Mouse (Mus musculus): Measurements from ENCODE around the gene Trip10. TPM values are rescaled to one million over a fixed set of nuclear protein-coding genes. Genes with fewer than 3 reads are reported as not detected.

Gene Trip10
- 4.9 TPM for polyA plus RNA-seq (2017; shearing (Covaris generic))

DNA sequence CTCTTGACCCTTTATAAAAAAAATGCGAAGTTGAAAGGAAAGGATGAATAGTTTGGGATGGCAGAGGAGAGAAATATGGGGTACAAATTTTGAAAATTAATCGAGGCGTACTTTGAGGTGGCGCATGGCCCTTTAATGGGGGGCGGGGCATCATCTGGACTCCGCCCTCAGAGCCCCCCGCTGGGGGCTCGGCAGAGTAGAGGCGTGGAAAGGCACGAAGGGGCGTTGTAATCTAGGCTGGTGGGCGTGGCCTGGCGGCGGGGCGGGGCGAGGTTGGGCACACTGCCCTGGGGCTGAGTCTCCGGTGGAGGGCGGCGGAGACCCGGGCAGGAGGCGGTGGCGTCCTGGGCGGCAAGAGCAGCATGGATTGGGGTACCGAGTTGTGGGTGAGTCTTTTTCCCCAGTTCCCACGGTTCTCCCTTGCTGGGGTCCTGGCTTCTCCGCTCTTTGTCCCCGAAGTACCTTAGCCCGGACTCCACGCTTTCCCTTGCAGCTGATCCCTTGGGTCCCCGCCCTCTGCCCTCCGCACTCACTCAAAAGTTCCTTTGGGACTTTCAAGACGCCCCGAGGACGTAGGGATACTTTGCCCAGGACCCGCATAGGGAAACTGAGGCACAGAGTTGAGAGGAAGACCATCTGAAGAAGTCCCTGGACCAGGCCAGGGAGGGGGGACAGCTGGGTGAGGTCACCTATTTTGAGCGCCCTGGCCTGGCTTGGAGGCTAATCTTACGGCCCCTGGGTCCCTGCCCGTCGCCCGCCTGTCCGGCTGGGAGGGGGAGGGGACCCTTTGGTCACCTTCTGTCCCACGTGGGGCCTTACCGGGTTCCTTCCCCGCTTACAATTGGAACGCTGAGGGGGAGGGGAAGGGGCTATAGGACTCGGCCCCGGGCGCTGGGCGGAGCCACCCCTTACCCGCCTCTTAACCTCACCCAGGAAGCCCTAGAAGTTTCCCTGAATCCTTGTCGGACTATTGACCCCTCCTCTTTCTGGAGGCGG lies at the start of gene Trip10:
Trip10 (plus strand) TSS at position 270 of the 996 bp plus-strand sequence.

DNA sequence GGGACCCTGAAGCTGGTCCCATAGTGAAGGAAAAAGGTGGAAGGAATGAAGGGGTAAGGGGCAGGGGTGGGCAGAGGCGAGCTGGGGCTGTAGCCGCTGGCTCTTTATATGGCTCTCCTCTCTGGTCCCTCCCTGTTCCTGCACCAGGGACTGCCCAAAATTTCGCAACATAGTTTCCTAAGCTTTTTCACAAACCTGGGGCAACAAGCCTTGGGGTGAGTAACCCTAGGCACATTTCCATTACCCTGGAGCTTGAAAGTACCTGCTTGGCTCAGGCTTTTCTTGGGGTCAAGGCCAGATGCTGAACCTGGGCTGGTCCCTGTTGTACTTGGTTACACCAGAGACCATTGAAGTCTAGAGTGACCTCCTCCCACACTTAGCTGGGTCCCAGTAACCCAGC lies 21.2 kb upstream of the Trip10 start, which contains the start of gene C3:
C3 (minus strand) TSS at position 123 of the 400 bp plus-strand sequence.

GRCm38 (mm10) chr17:57248201-57248699 lies 1.0 kb upstream of the Trip10 start, which contains the start of gene Gpr108:
TSS of gene Gpr108 (minus strand) at chr17:57248446.

GRCm38 (mm10) chr17:57278943-57279590 lies 29.8 kb downstream of the Trip10 start, which contains the start of gene Vav1:
TSS of gene Vav1 (plus strand) at chr17:57279100.

Other genes starting within 250 kb of the Trip10 start
- 1.6 TPM for gene Pspn, start 249.4 kb upstream of the Trip10 start, polyA plus RNA-seq (2017; shearing (Covaris generic))
- gene Gtf2f1, start 238.2 kb upstream of the Trip10 start, polyA plus RNA-seq (2017; shearing (Covaris generic)): 90.6 TPM
- 0.61 TPM for gene Gm17949, start 238.0 kb upstream of the Trip10 start, polyA plus RNA-seq (2017; shearing (Covaris generic))
- gene Khsrp, start 217.9 kb upstream of the Trip10 start, polyA plus RNA-seq (2017; shearing (Covaris generic)): 56.0 TPM
- not detected for gene Slc25a41, start 207.8 kb upstream of the Trip10 start, polyA plus RNA-seq (2017; shearing (Covaris generic))
- gene Crb3, start 190.3 kb upstream of the Trip10 start, polyA plus RNA-seq (2017; shearing (Covaris generic)): 1.1 TPM
- gene Slc25a23, start 189.6 kb upstream of the Trip10 start, polyA plus RNA-seq (2017; shearing (Covaris generic)): 7.9 TPM
- gene Dennd1c, start 170.9 kb upstream of the Trip10 start, polyA plus RNA-seq (2017; shearing (Covaris generic)): 288 TPM
- gene Tubb4a, start 161.7 kb upstream of the Trip10 start, polyA plus RNA-seq (2017; shearing (Covaris generic)): 1.8 TPM
- gene Tnfsf9, start 144.1 kb upstream of the Trip10 start, polyA plus RNA-seq (2017; shearing (Covaris generic)): 4.1 TPM
- 0.72 TPM for gene Cd70, start 99.7 kb upstream of the Trip10 start, polyA plus RNA-seq (2017; shearing (Covaris generic))
- 3.4 TPM for gene Tnfsf14, start 55.3 kb upstream of the Trip10 start, polyA plus RNA-seq (2017; shearing (Covaris generic))
- 0.56 TPM for gene C3, start 21.3 kb upstream of the Trip10 start, polyA plus RNA-seq (2017; shearing (Covaris generic))
- gene Gpr108, start 1.0 kb upstream of the Trip10 start, polyA plus RNA-seq (2017; shearing (Covaris generic)): 82.5 TPM
- 217 TPM for gene Vav1, start 29.6 kb downstream of the Trip10 start, polyA plus RNA-seq (2017; shearing (Covaris generic))
- gene Adgre1, start 109.2 kb downstream of the Trip10 start, polyA plus RNA-seq (2017; shearing (Covaris generic)): 1.1 TPM

Measured in CD4-positive, CD25-positive, alpha-beta regulatory T cell (primary cell).